Mouse (Mus musculus) myocyte (in vitro differentiated cells): ENCODE data around the gene Tm9sf3.

Source experiments
- CEBPB ChIP-seq: IDR thresholded peaks from 2 replicates; pipeline ENCODE4 v1.6.1; 2011; ENCODE audit warnings: mild to moderate bottlenecking, moderate library complexity; ENCODE audit not compliant: poor library complexity, insufficient read depth, severe bottlenecking
- E2F4 ChIP-seq: IDR thresholded peaks from one replicate; pipeline ENCODE4 v1.6.1; 2011; ENCODE audit warnings: mild to moderate bottlenecking, control low read depth, moderate library complexity; ENCODE audit not compliant: insufficient read depth
- MAX ChIP-seq: IDR thresholded peaks from one replicate; pipeline ENCODE4 v1.6.1; 2011; ENCODE audit warnings: low read depth, mild to moderate bottlenecking, control low read depth
- MYOD1 ChIP-seq, 3 experiments: IDR thresholded peaks; one replicate each; pipeline ENCODE4 v1.6.1; 2011; ENCODE audit warnings: control low read depth in 2 of 3, low read depth in 2 of 3, mild to moderate bottlenecking in 2 of 3, moderate library complexity in 1 of 3; ENCODE audit not compliant: insufficient read length in 2 of 3, control insufficient read depth in 1 of 3
- MYOG ChIP-seq, 3 experiments: IDR thresholded peaks; one replicate each; pipeline ENCODE4 v1.6.1; 2011; ENCODE audit warnings: control low read depth in 2 of 3, low read depth in 2 of 3, mild to moderate bottlenecking in 2 of 3; ENCODE audit not compliant: insufficient read length in 2 of 3, control insufficient read depth in 1 of 3, insufficient read depth in 1 of 3
- POLR2A ChIP-seq: IDR thresholded peaks from one replicate; pipeline ENCODE4 v1.6.1; 2011; ENCODE audit warnings: low read depth, mild to moderate bottlenecking, control low read depth, moderate library complexity; ENCODE audit not compliant: insufficient read length
- POLR2AphosphoS2 ChIP-seq: IDR thresholded peaks from one replicate; pipeline ENCODE4 v1.6.1; 2011; ENCODE audit warnings: low read depth, control low read depth; ENCODE audit not compliant: insufficient read length
- REST ChIP-seq: IDR thresholded peaks from one replicate; pipeline ENCODE4 v1.6.1; 2011; ENCODE audit warnings: mild to moderate bottlenecking, control low read depth, moderate library complexity; ENCODE audit not compliant: insufficient read depth, insufficient read length
- SRF ChIP-seq: IDR thresholded peaks from one replicate; pipeline ENCODE4 v1.6.1; 2011; ENCODE audit warnings: low read depth; ENCODE audit not compliant: control insufficient read depth, insufficient read length
- TCF12 ChIP-seq: IDR thresholded peaks from one replicate; pipeline ENCODE4 v1.6.1; 2011; ENCODE audit warnings: mild to moderate bottlenecking, control low read depth; ENCODE audit not compliant: poor library complexity, insufficient read depth, severe bottlenecking
- TCF3 ChIP-seq: IDR thresholded peaks from one replicate; pipeline ENCODE4 v1.6.1; 2011; ENCODE audit warnings: low read depth, control low read depth; ENCODE audit not compliant: insufficient read length
- USF1 ChIP-seq: IDR thresholded peaks from one replicate; pipeline ENCODE4 v1.6.1; 2011; ENCODE audit warnings: low read depth, mild to moderate bottlenecking, control low read depth, moderate library complexity

GRCm38 (mm10) chr19:41206811-41207344 lies 56.9 kb downstream of the Tm9sf3 start, which contains the start of gene Tll2:
- TF ChIP-seq POLR2A (no peak), TCF12 (no peak), MYOG (IDR thresholded peaks at IDR 0.05; ENCODE audit: control insufficient read depth in 1 of 3, insufficient read depth in 1 of 3, insufficient read length in 2 of 3, low read depth in 2 of 3) (no peak), E2F4 (no peak), MYOD1 (IDR thresholded peaks at IDR 0.05; ENCODE audit: control insufficient read depth in 1 of 3, insufficient read length in 2 of 3, low read depth in 2 of 3) (no peak), MAX (no peak), REST (no peak), USF1 (no peak), POLR2AphosphoS2 (peak; percentile 52), CEBPB (no peak), TCF3 (no peak), SRF (no peak)
